Mouse (Mus musculus): ENCODE measurements at regions not wholly inside any gene's neighbourhood (a gene's known extent, or its start where the extent isn't known, plus 50 kb on each side); places are given as distances from the start of the nearest gene placed in this dataset.

- H3K4me3 ChIP-seq (ENCODE audit: low read length), result no peak overlapping the region
- H3K27ac ChIP-seq (ENCODE audit: low read length), result no peak overlapping the region
- WGBS, result 81% methylated on average over 5 of the region's 5 CpGs
- H3K27me3 ChIP-seq (ENCODE audit: control insufficient read depth, insufficient read depth, low read depth, low read length), result no peaks in the 10 kb centered on the region
- no peaks in the 10 kb centered on the region for H3K36me3 ChIP-seq (ENCODE audit: control insufficient read depth, insufficient read depth, low read length)
- no peaks in the 10 kb centered on the region for H3K4me1 ChIP-seq (replicated peaks; ENCODE audit: control insufficient read depth, insufficient read depth, low read length)
- H3K9ac ChIP-seq (ENCODE audit: low read length), result no peak overlapping the region
- no peak for ATAC-seq (ENCODE audit: low read depth)
- H3K9me3 ChIP-seq (ENCODE audit: control insufficient read depth, low read length), result no peaks in the 10 kb centered on the region
- H3K4me2 ChIP-seq (ENCODE audit: low read depth, low read length), result no peak overlapping the region
These were observed 79.6 kb upstream of the Megf9 start for GRCm38 (mm10) chr4:70614411-70614810.

GRCm38 (mm10) chr4:70603209-70603852 is 68.5 kb upstream of the Megf9 start:
- H3K27ac ChIP-seq (ENCODE audit: low read length), result no peak overlapping the region
- WGBS, result 18% methylated on average over 3 of the region's 3 CpGs
- H3K27me3 ChIP-seq (ENCODE audit: control insufficient read depth, insufficient read depth, low read depth, low read length), result no peaks in the 10 kb centered on the region; the same call in 1 of the 2 replicates
- H3K4me2 ChIP-seq (ENCODE audit: low read depth, low read length), result no peak overlapping the region
- H3K9me3 ChIP-seq (ENCODE audit: control insufficient read depth, low read length), result no peaks in the 10 kb centered on the region
- no peaks in the 10 kb centered on the region for H3K36me3 ChIP-seq (ENCODE audit: control insufficient read depth, insufficient read depth, low read length)
- H3K9ac ChIP-seq (ENCODE audit: low read length), result no peak overlapping the region
- ATAC-seq (ENCODE audit: low read depth), result no peak
- no peaks in the 10 kb centered on the region for H3K4me1 ChIP-seq (replicated peaks; ENCODE audit: control insufficient read depth, insufficient read depth, low read length)
- no peak overlapping the region for H3K4me3 ChIP-seq (ENCODE audit: low read length)

- H3K4me1 ChIP-seq (replicated peaks; ENCODE audit: control insufficient read depth, insufficient read depth, low read length), result no peaks in the 10 kb centered on the region
- H3K27me3 ChIP-seq (ENCODE audit: control insufficient read depth, insufficient read depth, low read depth, low read length), result no peaks in the 10 kb centered on the region; the same call in 1 of the 2 replicates
- no peak overlapping the region for H3K4me2 ChIP-seq (ENCODE audit: low read depth, low read length)
- peak; percentile 64; the same call in 1 of the 2 replicates for ATAC-seq (ENCODE audit: low read depth)
- H3K36me3 ChIP-seq (ENCODE audit: control insufficient read depth, insufficient read depth, low read length), result no peaks in the 10 kb centered on the region
- WGBS, result 6% methylated on average over 4 of the region's 4 CpGs
- no peak overlapping the region for H3K9ac ChIP-seq (ENCODE audit: low read length)
- no peak overlapping the region for H3K27ac ChIP-seq (ENCODE audit: low read length)
- H3K9me3 ChIP-seq (ENCODE audit: control insufficient read depth, low read length), result no peaks in the 10 kb centered on the region
- no peak overlapping the region for H3K4me3 ChIP-seq (ENCODE audit: low read length)
These were observed 66.5 kb upstream of the Megf9 start for GRCm38 (mm10) chr4:70601301-70601700.
